Mouse (Mus musculus) myocyte (in vitro differentiated cells): ENCODE measurements around the gene Sstr2. TPM values are rescaled to one million over a fixed set of nuclear protein-coding genes. Genes with fewer than 3 reads are reported as not detected.
"Not testable (repeated sequence)": the region's sequence is repeated elsewhere in the genome, so short reads cannot be mapped to it uniquely, and the experiment has no call there.

Source experiments
- H3K27me3 ChIP-seq: one replicate; pipeline ENCODE4 v1.6.1; 2011; ENCODE audit not compliant: control insufficient read depth, insufficient read depth, insufficient read length
- H3K36me3 ChIP-seq: one replicate; pipeline ENCODE4 v1.6.1; 2011; ENCODE audit not compliant: control insufficient read depth, insufficient read depth
- H3K4me2 ChIP-seq: one replicate; pipeline ENCODE4 v1.6.1; 2011; ENCODE audit warnings: low read depth, control low read depth
- H3K4me3 ChIP-seq: one replicate; pipeline ENCODE4 v1.5.1; 2011; ENCODE audit warnings: mild to moderate bottlenecking, control low read depth, moderate library complexity
- H3K79me2 ChIP-seq: one replicate; pipeline ENCODE4 v1.6.1; 2011; ENCODE audit not compliant: control insufficient read depth, insufficient read depth
- H3ac ChIP-seq: one replicate; pipeline ENCODE4 v1.6.1; 2011; ENCODE audit not compliant: control insufficient read depth, insufficient read length
- CEBPB ChIP-seq: IDR thresholded peaks from 2 replicates; pipeline ENCODE4 v1.6.1; 2011; ENCODE audit warnings: mild to moderate bottlenecking, moderate library complexity; ENCODE audit not compliant: poor library complexity, insufficient read depth, severe bottlenecking
- E2F4 ChIP-seq: IDR thresholded peaks from one replicate; pipeline ENCODE4 v1.6.1; 2011; ENCODE audit warnings: mild to moderate bottlenecking, control low read depth, moderate library complexity; ENCODE audit not compliant: insufficient read depth
- MAX ChIP-seq: IDR thresholded peaks from one replicate; pipeline ENCODE4 v1.6.1; 2011; ENCODE audit warnings: low read depth, mild to moderate bottlenecking, control low read depth
- MYOD1 ChIP-seq, 3 experiments: IDR thresholded peaks; one replicate each; pipeline ENCODE4 v1.6.1; 2011; ENCODE audit warnings: control low read depth in 2 of 3, low read depth in 2 of 3, mild to moderate bottlenecking in 2 of 3, moderate library complexity in 1 of 3; ENCODE audit not compliant: insufficient read length in 2 of 3, control insufficient read depth in 1 of 3
- MYOG ChIP-seq, 3 experiments: IDR thresholded peaks; one replicate each; pipeline ENCODE4 v1.6.1; 2011; ENCODE audit warnings: control low read depth in 2 of 3, low read depth in 2 of 3, mild to moderate bottlenecking in 2 of 3; ENCODE audit not compliant: insufficient read length in 2 of 3, control insufficient read depth in 1 of 3, insufficient read depth in 1 of 3
- POLR2A ChIP-seq: IDR thresholded peaks from one replicate; pipeline ENCODE4 v1.6.1; 2011; ENCODE audit warnings: low read depth, mild to moderate bottlenecking, control low read depth, moderate library complexity; ENCODE audit not compliant: insufficient read length
- POLR2AphosphoS2 ChIP-seq: IDR thresholded peaks from one replicate; pipeline ENCODE4 v1.6.1; 2011; ENCODE audit warnings: low read depth, control low read depth; ENCODE audit not compliant: insufficient read length
- REST ChIP-seq: IDR thresholded peaks from one replicate; pipeline ENCODE4 v1.6.1; 2011; ENCODE audit warnings: mild to moderate bottlenecking, control low read depth, moderate library complexity; ENCODE audit not compliant: insufficient read depth, insufficient read length
- SRF ChIP-seq: IDR thresholded peaks from one replicate; pipeline ENCODE4 v1.6.1; 2011; ENCODE audit warnings: low read depth; ENCODE audit not compliant: control insufficient read depth, insufficient read length
- TCF12 ChIP-seq: IDR thresholded peaks from one replicate; pipeline ENCODE4 v1.6.1; 2011; ENCODE audit warnings: mild to moderate bottlenecking, control low read depth; ENCODE audit not compliant: poor library complexity, insufficient read depth, severe bottlenecking
- TCF3 ChIP-seq: IDR thresholded peaks from one replicate; pipeline ENCODE4 v1.6.1; 2011; ENCODE audit warnings: low read depth, control low read depth; ENCODE audit not compliant: insufficient read length
- USF1 ChIP-seq: IDR thresholded peaks from one replicate; pipeline ENCODE4 v1.6.1; 2011; ENCODE audit warnings: low read depth, mild to moderate bottlenecking, control low read depth, moderate library complexity
- polyA plus RNA-seq: library from polyadenylated mRNA; unstranded; fragments of >200 nt; fragmentation: generic; extraction: Trizol; gene quantifications from one replicate; pipeline ENCODE4 v1.2.1, GENCODE M21; 2012; ENCODE audit warnings: missing spikeins

Sstr2 gene
- polyA plus RNA-seq, 1 experiment: 5.3 TPM

GRCm38 (mm10) chr11:113654561-113655270 is 35.6 kb downstream of the Sstr2 start:
- Histone ChIP-seq H3ac (no peak overlapping the region), H3K79me2 (no peaks in the 10 kb centered on the region), H3K27me3 (no peaks in the 10 kb centered on the region), H3K4me3 (no peak overlapping the region), H3K36me3 (peaks cover 14% of the 10 kb centered on the region), H3K4me2 (no peak overlapping the region)
- TF ChIP-seq MYOG (IDR thresholded peaks at IDR 0.05; ENCODE audit: control insufficient read depth in 1 of 3, insufficient read depth in 1 of 3, insufficient read length in 2 of 3, low read depth in 2 of 3): no peak
- TF ChIP-seq MAX: no peak
- TF ChIP-seq MYOD1 (IDR thresholded peaks at IDR 0.05; ENCODE audit: control insufficient read depth in 1 of 3, insufficient read length in 2 of 3, low read depth in 2 of 3): no peak
- TF ChIP-seq REST: no peak
- no peak for TF ChIP-seq CEBPB
- TF ChIP-seq POLR2AphosphoS2: no peak
- TF ChIP-seq TCF12: no peak
- TF ChIP-seq USF1: no peak
- TF ChIP-seq TCF3: no peak
- TF ChIP-seq E2F4: no peak
- TF ChIP-seq SRF: no peak
- TF ChIP-seq POLR2A: no peak

- H3ac ChIP-seq: no peak overlapping the region
- H3K4me2 ChIP-seq: no peak overlapping the region
- H3K27me3 ChIP-seq: no peaks in the 10 kb centered on the region
- TF ChIP-seq CEBPB: no peak
- TF ChIP-seq POLR2AphosphoS2: peak; percentile 77
- H3K4me3 ChIP-seq: no peak overlapping the region
- H3K79me2 ChIP-seq: no peaks in the 10 kb centered on the region
- H3K36me3 ChIP-seq: peaks cover 14% of the 10 kb centered on the region
These were observed 37.4 kb downstream of the Sstr2 start for GRCm38 (mm10) chr11:113656511-113656932.

GRCm38 (mm10) chr11:113657221-113657620 is 38.1 kb downstream of the Sstr2 start:
- H3K36me3 ChIP-seq: peaks cover 14% of the 10 kb centered on the region
- no peak overlapping the region for H3K4me2 ChIP-seq
- no peaks in the 10 kb centered on the region for H3K79me2 ChIP-seq
- H3K27me3 ChIP-seq: no peaks in the 10 kb centered on the region
- no peak overlapping the region for H3K4me3 ChIP-seq
- H3ac ChIP-seq: no peak overlapping the region
- TF ChIP-seq POLR2A: no peak
- TF ChIP-seq POLR2AphosphoS2: no peak
- TF ChIP-seq E2F4: no peak
- TF ChIP-seq REST: no peak
- TF ChIP-seq MYOG (IDR thresholded peaks at IDR 0.05; ENCODE audit: control insufficient read depth in 1 of 3, insufficient read depth in 1 of 3, insufficient read length in 2 of 3, low read depth in 2 of 3): no peak
- TF ChIP-seq TCF12: no peak
- TF ChIP-seq USF1: no peak
- no peak for TF ChIP-seq MYOD1 (IDR thresholded peaks at IDR 0.05; ENCODE audit: control insufficient read depth in 1 of 3, insufficient read length in 2 of 3, low read depth in 2 of 3)
- no peak for TF ChIP-seq TCF3
- no peak for TF ChIP-seq SRF
- no peak for TF ChIP-seq CEBPB
- no peak for TF ChIP-seq MAX

GRCm38 (mm10) chr11:113658319-113658718 is 39.2 kb downstream of the Sstr2 start:
- H3K36me3 ChIP-seq: peaks cover 14% of the 10 kb centered on the region
- H3K27me3 ChIP-seq: no peaks in the 10 kb centered on the region
- H3K4me3 ChIP-seq: no peak overlapping the region
- H3ac ChIP-seq: no peak overlapping the region
- H3K79me2 ChIP-seq: no peaks in the 10 kb centered on the region
- no peak overlapping the region for H3K4me2 ChIP-seq
- TF ChIP-seq E2F4: no peak
- TF ChIP-seq TCF3: no peak
- no peak for TF ChIP-seq MYOG (IDR thresholded peaks at IDR 0.05; ENCODE audit: control insufficient read depth in 1 of 3, insufficient read depth in 1 of 3, insufficient read length in 2 of 3, low read depth in 2 of 3)
- TF ChIP-seq USF1: no peak
- TF ChIP-seq MYOD1 (IDR thresholded peaks at IDR 0.05; ENCODE audit: control insufficient read depth in 1 of 3, insufficient read length in 2 of 3, low read depth in 2 of 3): no peak
- TF ChIP-seq REST: no peak
- TF ChIP-seq TCF12: no peak
- TF ChIP-seq MAX: no peak

- Histone ChIP-seq H3K36me3 (peaks cover 10% of the 10 kb centered on the region), H3ac (no peak overlapping the region), H3K79me2 (peaks cover 3% of the 10 kb centered on the region), H3K27me3 (no peaks in the 10 kb centered on the region), H3K4me2 (no peak overlapping the region), H3K4me3 (no peak overlapping the region)
- no peak for TF ChIP-seq TCF12
- no peak for TF ChIP-seq TCF3
- TF ChIP-seq MAX: no peak
- TF ChIP-seq POLR2A: no peak
These were observed 39.6 kb downstream of the Sstr2 start for GRCm38 (mm10) chr11:113658763-113659162.

- not testable (repeated sequence) for H3K4me3 ChIP-seq, H3K27me3 ChIP-seq, H3K36me3 ChIP-seq, H3K4me2 ChIP-seq, H3ac ChIP-seq, H3K79me2 ChIP-seq
These were observed 41.1 kb downstream of the Sstr2 start for GRCm38 (mm10) chr11:113660213-113660612.
